Mouse (Mus musculus): ENCODE results near the gene Adcy6. TPM values are rescaled to one million over a fixed set of nuclear protein-coding genes. Genes with fewer than 3 reads are reported as not detected.

The Adcy6 gene
- polyA plus RNA-seq, 1 experiment from 2014 or later = 0.34 TPM

- Histone ChIP-seq H3K27ac (no peak overlapping the region), H3K36me3 (ENCODE audit: inconsistent target) (no peaks in the 10 kb centered on the region), H3K79me2 (ENCODE audit: inconsistent target) (no peaks in the 10 kb centered on the region), H3K4me3 (ENCODE audit: inconsistent target) (peak overlapping the region; percentile 14; the same call in 1 of the 2 replicates)
- 2% methylated on average over 38 of the region's 65 CpGs for WGBS (ENCODE audit: missing documents)
Observed at GRCm38 (mm10) chr15:98634541-98635081, 24.7 kb upstream of the Adcy6 start.

GRCm38 (mm10) chr15:98633822-98634470 lies 24.1 kb upstream of the Adcy6 start:
- Histone ChIP-seq H3K36me3 (ENCODE audit: inconsistent target) (no peaks in the 10 kb centered on the region), H3K79me2 (ENCODE audit: inconsistent target) (no peaks in the 10 kb centered on the region), H3K4me3 (ENCODE audit: inconsistent target) (peak overlapping the region; percentile 14; the same call in 1 of the 2 replicates), H3K27ac (no peak overlapping the region)
- 6% methylated on average over 25 of the region's 25 CpGs for WGBS (ENCODE audit: missing documents)

GRCm38 (mm10) chr15:98632921-98633320 lies 23.0 kb upstream of the Adcy6 start:
- no peak overlapping the region for H3K27ac ChIP-seq
- 7% methylated on average over 4 of the region's 4 CpGs for whole genome bisulfite sequencing (ENCODE audit: missing documents)
- no peak overlapping the region for H3K4me3 ChIP-seq (ENCODE audit: inconsistent target)
- no peaks in the 10 kb centered on the region for H3K36me3 ChIP-seq (ENCODE audit: inconsistent target)
- H3K79me2 ChIP-seq (ENCODE audit: inconsistent target) = no peaks in the 10 kb centered on the region

- 2% methylated on average over 24 of the region's 25 CpGs for WGBS (ENCODE audit: missing documents)
- H3K27ac ChIP-seq = no peak overlapping the region
- H3K4me3 ChIP-seq (ENCODE audit: inconsistent target) = no peak overlapping the region
- no peaks in the 10 kb centered on the region for H3K36me3 ChIP-seq (ENCODE audit: inconsistent target)
- H3K79me2 ChIP-seq (ENCODE audit: inconsistent target) = no peaks in the 10 kb centered on the region
Observed at GRCm38 (mm10) chr15:98632107-98632744, 22.4 kb upstream of the Adcy6 start.

GRCm38 (mm10) chr15:98631493-98631892 lies 21.6 kb upstream of the Adcy6 start:
- Histone ChIP-seq H3K79me2 (ENCODE audit: inconsistent target) (no peaks in the 10 kb centered on the region), H3K27ac (no peak overlapping the region), H3K36me3 (ENCODE audit: inconsistent target) (no peaks in the 10 kb centered on the region), H3K4me3 (ENCODE audit: inconsistent target) (no peak overlapping the region)
- WGBS (ENCODE audit: missing documents) = 2% methylated on average over 18 of the region's 18 CpGs

- no peak within 1 kb of the TSS for H3K27ac ChIP-seq
- H3K4me3 ChIP-seq (ENCODE audit: inconsistent target) = no peak within 1 kb of the TSS
- WGBS (ENCODE audit: missing documents) = 24% methylated on average over 4 of the region's 4 CpGs
- no peaks in the 10 kb centered on the region for H3K36me3 ChIP-seq (ENCODE audit: inconsistent target)
- H3K79me2 ChIP-seq (ENCODE audit: inconsistent target) = no peaks in the 10 kb centered on the region
Observed at GRCm38 (mm10) chr15:98630540-98630939, 20.7 kb upstream of the Adcy6 start, which contains the start of gene Cacnb3. Gene Cacnb3 (plus strand): TSS chr15:98630840.

GRCm38 (mm10) chr15:98629464-98629863 lies 19.6 kb upstream of the Adcy6 start:
- Histone ChIP-seq H3K27ac (no peak overlapping the region), H3K79me2 (ENCODE audit: inconsistent target) (no peaks in the 10 kb centered on the region), H3K4me3 (ENCODE audit: inconsistent target) (no peak overlapping the region), H3K36me3 (ENCODE audit: inconsistent target) (no peaks in the 10 kb centered on the region)
- 71% methylated on average over 6 of the region's 6 CpGs for WGBS (ENCODE audit: missing documents)

- Histone ChIP-seq H3K79me2 (ENCODE audit: inconsistent target) (no peaks in the 10 kb centered on the region), H3K27ac (no peak overlapping the region), H3K4me3 (ENCODE audit: inconsistent target) (no peak overlapping the region), H3K36me3 (ENCODE audit: inconsistent target) (no peaks in the 10 kb centered on the region)
- 18% methylated on average over 20 of the region's 20 CpGs for WGBS (ENCODE audit: missing documents)
Observed at GRCm38 (mm10) chr15:98628589-98629254, 18.8 kb upstream of the Adcy6 start.

GRCm38 (mm10) chr15:98626487-98627212 lies 16.8 kb upstream of the Adcy6 start:
- Histone ChIP-seq H3K4me3 (ENCODE audit: inconsistent target) (no peak overlapping the region), H3K36me3 (ENCODE audit: inconsistent target) (no peaks in the 10 kb centered on the region), H3K79me2 (ENCODE audit: inconsistent target) (no peaks in the 10 kb centered on the region), H3K27ac (no peak overlapping the region)
- WGBS (ENCODE audit: missing documents) = 80% methylated on average over 6 of the region's 7 CpGs

GRCm38 (mm10) chr15:98626078-98626477 lies 16.2 kb upstream of the Adcy6 start:
- H3K27ac ChIP-seq = no peak overlapping the region
- no peaks in the 10 kb centered on the region for H3K79me2 ChIP-seq (ENCODE audit: inconsistent target)
- WGBS (ENCODE audit: missing documents) = 38% methylated on average over 8 of the region's 8 CpGs
- no peaks in the 10 kb centered on the region for H3K36me3 ChIP-seq (ENCODE audit: inconsistent target)
- H3K4me3 ChIP-seq (ENCODE audit: inconsistent target) = no peak overlapping the region

- WGBS (ENCODE audit: missing documents) = 53% methylated on average over 5 of the region's 5 CpGs
- Histone ChIP-seq H3K36me3 (ENCODE audit: inconsistent target) (no peaks in the 10 kb centered on the region), H3K79me2 (ENCODE audit: inconsistent target) (no peaks in the 10 kb centered on the region), H3K4me3 (ENCODE audit: inconsistent target) (no peak overlapping the region), H3K27ac (no peak overlapping the region)
Observed at GRCm38 (mm10) chr15:98623361-98623821, 13.5 kb upstream of the Adcy6 start.

- Histone ChIP-seq H3K79me2 (ENCODE audit: inconsistent target) (no peaks in the 10 kb centered on the region), H3K27ac (no peak overlapping the region), H3K4me3 (ENCODE audit: inconsistent target) (no peak overlapping the region), H3K36me3 (ENCODE audit: inconsistent target) (no peaks in the 10 kb centered on the region)
- WGBS (ENCODE audit: missing documents) = 56% methylated on average over 6 of the region's 6 CpGs
Observed at GRCm38 (mm10) chr15:98622721-98623120, 12.8 kb upstream of the Adcy6 start.

- 26% methylated on average over 7 of the region's 7 CpGs for WGBS (ENCODE audit: missing documents)
- Histone ChIP-seq H3K79me2 (ENCODE audit: inconsistent target) (no peaks in the 10 kb centered on the region), H3K4me3 (ENCODE audit: inconsistent target) (no peak overlapping the region), H3K36me3 (ENCODE audit: inconsistent target) (no peaks in the 10 kb centered on the region), H3K27ac (no peak overlapping the region)
Observed at GRCm38 (mm10) chr15:98622199-98622598, 12.3 kb upstream of the Adcy6 start.

- Histone ChIP-seq H3K27ac (no peak overlapping the region), H3K79me2 (ENCODE audit: inconsistent target) (no peaks in the 10 kb centered on the region), H3K4me3 (ENCODE audit: inconsistent target) (no peak overlapping the region), H3K36me3 (ENCODE audit: inconsistent target) (no peaks in the 10 kb centered on the region)
- 2% methylated on average over 12 of the region's 12 CpGs for WGBS (ENCODE audit: missing documents)
Observed at GRCm38 (mm10) chr15:98617176-98617537, 7.3 kb upstream of the Adcy6 start.
